Mouse (Mus musculus) cerebellum, adult (tissue): ENCODE results near the gene Trim14.
"Not testable (repeated sequence)": the region's sequence is repeated elsewhere in the genome, so short reads cannot be mapped to it uniquely, and the experiment has no call there.

Experiments used
- ATAC-seq: cut with Nextera tagmentation; 2 replicates; pipeline ENCODE4 v1.9.2; 2017; ENCODE audit warnings: mild to moderate bottlenecking, moderate library complexity, mixed read lengths; ENCODE audit not compliant: insufficient number of reproducible peaks, low FRiP score, low TSS enrichment

Gene Trim14

GRCm38 (mm10) chr4:46535840-46536361 is at the start of gene Trim14:
Trim14 (minus strand) TSS chr4:46536141.
- ATAC-seq: peak; percentile 52; the same call in 1 of the 2 replicates

GRCm38 (mm10) chr4:46585041-46585810 is 49.3 kb upstream of the Trim14 start:
- no peak; the same call in 1 of the 2 replicates for ATAC-seq

GRCm38 (mm10) chr4:46584536-46584935 is 48.6 kb upstream of the Trim14 start:
- not testable (repeated sequence) for ATAC-seq

GRCm38 (mm10) chr4:46584084-46584483 is 48.1 kb upstream of the Trim14 start:
- not testable (repeated sequence) for ATAC-seq

DNA sequence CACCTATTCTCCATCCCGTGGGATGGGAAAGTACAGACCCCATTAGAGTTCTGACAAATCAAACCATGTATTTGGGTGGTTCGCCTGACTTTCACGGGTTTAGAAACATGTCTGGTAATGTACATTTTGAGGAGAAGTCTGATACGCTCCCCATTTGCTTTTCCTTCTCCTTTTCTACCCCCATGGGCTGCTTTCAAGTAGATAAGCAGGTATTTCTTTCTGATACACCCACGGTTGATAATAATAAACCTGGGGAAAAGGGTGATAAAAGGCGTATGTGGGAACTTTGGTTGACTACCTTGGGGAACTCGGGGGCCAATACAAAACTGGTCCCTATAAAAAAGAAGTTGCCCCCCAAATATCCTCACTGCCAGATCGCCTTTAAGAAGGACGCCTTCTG is 46.1 kb upstream of the Trim14 start:
- not testable (repeated sequence) for ATAC-seq

DNA sequence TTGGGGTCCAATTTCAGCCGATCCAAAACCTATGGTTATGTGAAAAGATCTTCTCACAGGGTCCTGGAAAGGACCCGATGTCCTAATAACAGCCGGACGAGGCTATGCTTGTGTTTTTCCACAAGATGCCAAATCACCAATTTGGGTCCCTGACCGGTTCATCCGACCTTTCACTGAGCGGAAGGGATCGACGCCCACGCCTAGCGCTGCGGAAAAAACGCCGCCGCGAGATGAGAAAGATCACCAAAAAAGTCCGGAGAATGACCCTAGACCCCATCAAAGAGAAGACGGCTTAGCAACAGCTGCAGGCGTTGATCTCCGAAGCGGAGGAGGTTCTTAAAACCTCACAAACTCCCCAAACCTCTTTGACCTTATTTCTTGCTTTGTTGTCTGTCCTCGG is 45.6 kb upstream of the Trim14 start:
- ATAC-seq: not testable (repeated sequence)

GRCm38 (mm10) chr4:46580799-46581243 is 44.9 kb upstream of the Trim14 start:
- ATAC-seq: not testable (repeated sequence)

- ATAC-seq: not testable (repeated sequence)
Measured at GRCm38 (mm10) chr4:46578796-46579346, 42.9 kb upstream of the Trim14 start.

GRCm38 (mm10) chr4:46578228-46578627 is 42.3 kb upstream of the Trim14 start:
- no peak for ATAC-seq

- not testable (repeated sequence) for ATAC-seq
Measured at GRCm38 (mm10) chr4:46575509-46576284, 39.8 kb upstream of the Trim14 start.

- ATAC-seq: no peak
Measured at GRCm38 (mm10) chr4:46574841-46575240, 38.9 kb upstream of the Trim14 start.

DNA sequence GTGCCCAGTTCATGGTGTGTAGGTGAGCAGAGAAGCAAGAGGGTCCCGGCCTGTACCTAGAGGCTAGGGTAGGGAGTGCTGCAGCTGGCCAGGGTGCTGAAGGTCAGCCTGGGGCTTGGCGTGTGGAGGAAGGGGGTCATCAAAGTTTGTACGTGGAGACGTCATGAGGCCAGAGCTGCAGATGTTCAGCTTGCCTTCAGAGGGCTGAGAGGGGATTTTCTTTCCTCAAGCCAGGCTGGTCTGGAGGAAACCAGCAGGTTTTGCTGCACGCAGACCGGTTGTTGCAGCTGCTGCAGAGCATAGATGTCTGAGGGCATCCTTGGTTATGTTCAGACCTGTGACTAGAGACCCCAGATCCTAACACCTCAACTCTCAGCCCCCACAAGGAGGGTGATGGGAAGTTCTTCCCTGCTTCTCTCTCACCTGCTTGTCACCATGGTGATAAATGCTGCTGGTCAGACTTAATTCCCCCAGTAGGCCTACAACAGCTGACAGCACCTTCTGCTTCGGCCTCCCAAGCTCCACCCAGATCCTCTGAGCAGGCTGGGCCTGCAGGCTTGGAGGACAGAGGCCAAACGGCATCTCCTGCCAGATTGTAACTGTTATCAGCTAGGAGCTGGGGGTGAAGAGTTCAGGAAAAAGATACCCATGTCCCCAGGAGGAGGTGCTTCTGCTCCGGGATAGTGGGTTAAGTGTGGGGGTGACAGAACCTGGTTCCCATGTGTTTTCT is 38.2 kb upstream of the Trim14 start:
- ATAC-seq: peak; percentile 58; the same call in 1 of the 2 replicates

DNA sequence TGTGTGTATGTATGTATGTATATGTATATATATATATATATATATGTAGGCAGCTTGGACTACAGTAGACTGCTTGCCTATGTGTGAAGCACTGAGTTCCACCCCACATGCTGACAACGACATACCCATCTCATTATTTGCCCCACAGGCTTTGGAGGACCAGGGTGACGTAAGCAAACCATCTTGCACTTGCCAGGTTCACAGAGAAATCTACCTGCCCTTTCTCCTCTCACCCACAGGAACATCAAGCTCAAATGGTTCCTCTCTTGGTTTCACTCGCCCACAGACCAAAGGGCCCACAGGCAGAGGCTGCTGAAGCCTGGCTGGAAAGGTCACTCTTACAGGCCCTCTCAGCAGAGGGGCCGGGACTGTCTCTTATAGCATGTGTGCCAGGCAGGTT is 36.7 kb upstream of the Trim14 start:
- ATAC-seq: no peak

- no peak for ATAC-seq
Measured at GRCm38 (mm10) chr4:46571744-46572143, 35.8 kb upstream of the Trim14 start.

GRCm38 (mm10) chr4:46569671-46570070 is 33.7 kb upstream of the Trim14 start:
- ATAC-seq: peak; percentile 68

- ATAC-seq: no peak
Measured at GRCm38 (mm10) chr4:46568169-46568568, 32.2 kb upstream of the Trim14 start.

DNA sequence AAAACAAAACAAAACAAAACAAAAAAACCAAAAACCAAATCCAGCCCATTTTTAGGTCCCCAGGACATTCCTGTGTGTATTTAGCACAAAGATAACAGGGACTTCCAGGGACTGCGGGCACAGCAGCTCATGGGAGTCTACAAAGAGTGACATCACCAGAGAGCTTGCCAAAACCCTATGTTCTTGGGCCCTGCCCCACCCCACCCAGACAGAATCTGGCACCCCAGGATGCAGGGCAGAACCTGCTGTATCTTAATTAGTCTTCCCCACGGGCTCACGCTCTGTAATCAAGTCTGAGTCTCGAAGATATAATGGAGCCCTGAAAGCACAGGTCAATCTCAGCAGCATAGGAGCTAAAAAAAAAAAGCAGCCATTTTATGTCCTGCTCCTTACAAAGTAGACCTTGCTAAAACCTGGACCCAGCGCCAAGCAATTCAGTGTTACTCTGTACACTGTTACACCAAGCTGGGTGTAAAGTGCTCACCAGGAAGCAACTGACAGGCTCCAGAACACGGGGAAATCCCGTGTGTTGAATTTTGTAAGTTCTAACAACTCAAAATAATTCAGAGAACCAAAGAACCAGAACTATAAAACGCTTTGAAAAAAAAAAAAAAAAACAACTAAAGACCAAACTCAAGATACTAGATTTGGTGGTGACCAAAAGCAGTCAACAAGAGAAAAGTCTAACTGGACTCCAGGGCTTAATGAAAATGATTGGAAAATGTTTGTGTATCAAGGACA is 31.2 kb upstream of the Trim14 start:
- ATAC-seq: no peak

GRCm38 (mm10) chr4:46565393-46565955 is 29.5 kb upstream of the Trim14 start:
- no peak for ATAC-seq

- no peak for ATAC-seq
Measured at GRCm38 (mm10) chr4:46564247-46564646, 28.3 kb upstream of the Trim14 start.
